Mouse (Mus musculus): ENCODE results near the gene Rabgap1l.

Rabgap1l gene

GRCm38 (mm10) chr1:160596252-160596947 is 196.6 kb downstream of the Rabgap1l start:
- DNase-seq (ENCODE audit: low read depth, low spot score), result no peak

- no peak for DNase-seq (ENCODE audit: low read depth, low spot score)
Measured at GRCm38 (mm10) chr1:160594576-160594975, 198.4 kb downstream of the Rabgap1l start.

- DNase-seq (ENCODE audit: low read depth, low spot score), result no peak
Measured at GRCm38 (mm10) chr1:160594066-160594465, 198.9 kb downstream of the Rabgap1l start.

GRCm38 (mm10) chr1:160588911-160589590 is 204.0 kb downstream of the Rabgap1l start:
- DNase-seq (ENCODE audit: low read depth, low spot score), result no peak

GRCm38 (mm10) chr1:160579309-160580233 is 213.4 kb downstream of the Rabgap1l start:
- DNase-seq (ENCODE audit: low read depth, low spot score), result no peak

- DNase-seq (ENCODE audit: low read depth, low spot score), result no peak
Measured at GRCm38 (mm10) chr1:160576124-160576523, 216.9 kb downstream of the Rabgap1l start.

- no peak for DNase-seq (ENCODE audit: low read depth, low spot score)
Measured at GRCm38 (mm10) chr1:160574039-160574438, 219.0 kb downstream of the Rabgap1l start.

GRCm38 (mm10) chr1:160566458-160566857 is 226.6 kb downstream of the Rabgap1l start:
- no peak for DNase-seq (ENCODE audit: low read depth, low spot score)

- peak; percentile 54 for DNase-seq (ENCODE audit: low read depth, low spot score)
Measured at GRCm38 (mm10) chr1:160561381-160561780, 231.6 kb downstream of the Rabgap1l start.

- DNase-seq (ENCODE audit: low read depth, low spot score), result no peak
Measured at GRCm38 (mm10) chr1:160550636-160551035, 242.4 kb downstream of the Rabgap1l start.

GRCm38 (mm10) chr1:160547934-160548876 is 244.8 kb downstream of the Rabgap1l start:
- DNase-seq (ENCODE audit: low read depth, low spot score), result peak; percentile 39

GRCm38 (mm10) chr1:160535649-160536048 is 257.4 kb downstream of the Rabgap1l start:
- DNase-seq (ENCODE audit: low read depth, low spot score), result no peak

- no peak for DNase-seq (ENCODE audit: low read depth, low spot score)
Measured at GRCm38 (mm10) chr1:160534571-160535335, 258.3 kb downstream of the Rabgap1l start.

GRCm38 (mm10) chr1:160533209-160533820 is 259.7 kb downstream of the Rabgap1l start:
- DNase-seq (ENCODE audit: low read depth, low spot score), result no peak

GRCm38 (mm10) chr1:160531402-160531801 is 261.6 kb downstream of the Rabgap1l start:
- no peak for DNase-seq (ENCODE audit: low read depth, low spot score)

GRCm38 (mm10) chr1:160521918-160522317 is 271.1 kb downstream of the Rabgap1l start:
- DNase-seq (ENCODE audit: low read depth, low spot score), result no peak

GRCm38 (mm10) chr1:160520665-160521064 is 272.3 kb downstream of the Rabgap1l start:
- no peak for DNase-seq (ENCODE audit: low read depth, low spot score)

- DNase-seq (ENCODE audit: low read depth, low spot score), result no peak
Measured at GRCm38 (mm10) chr1:160519896-160520465, 273.0 kb downstream of the Rabgap1l start.

GRCm38 (mm10) chr1:160518552-160518951 is 274.5 kb downstream of the Rabgap1l start:
- no peak for DNase-seq (ENCODE audit: low read depth, low spot score)
